Mouse (Mus musculus) myocyte (in vitro differentiated cells): Measurements from ENCODE around the gene March2. TPM values are rescaled to one million over a fixed set of nuclear protein-coding genes. Genes with fewer than 3 reads are reported as not detected.

Source experiments
- H3K27me3 ChIP-seq: one replicate; pipeline ENCODE4 v1.6.1; 2011; ENCODE audit not compliant: control insufficient read depth, insufficient read depth, insufficient read length
- H3K36me3 ChIP-seq: one replicate; pipeline ENCODE4 v1.6.1; 2011; ENCODE audit not compliant: control insufficient read depth, insufficient read depth
- H3K4me2 ChIP-seq: one replicate; pipeline ENCODE4 v1.6.1; 2011; ENCODE audit warnings: low read depth, control low read depth
- H3K4me3 ChIP-seq: one replicate; pipeline ENCODE4 v1.5.1; 2011; ENCODE audit warnings: mild to moderate bottlenecking, control low read depth, moderate library complexity
- H3K79me2 ChIP-seq: one replicate; pipeline ENCODE4 v1.6.1; 2011; ENCODE audit not compliant: control insufficient read depth, insufficient read depth
- H3ac ChIP-seq: one replicate; pipeline ENCODE4 v1.6.1; 2011; ENCODE audit not compliant: control insufficient read depth, insufficient read length
- CEBPB ChIP-seq: IDR thresholded peaks from 2 replicates; pipeline ENCODE4 v1.6.1; 2011; ENCODE audit warnings: mild to moderate bottlenecking, moderate library complexity; ENCODE audit not compliant: poor library complexity, insufficient read depth, severe bottlenecking
- E2F4 ChIP-seq: IDR thresholded peaks from one replicate; pipeline ENCODE4 v1.6.1; 2011; ENCODE audit warnings: mild to moderate bottlenecking, control low read depth, moderate library complexity; ENCODE audit not compliant: insufficient read depth
- MAX ChIP-seq: IDR thresholded peaks from one replicate; pipeline ENCODE4 v1.6.1; 2011; ENCODE audit warnings: low read depth, mild to moderate bottlenecking, control low read depth
- MYOD1 ChIP-seq, 3 experiments: IDR thresholded peaks; one replicate each; pipeline ENCODE4 v1.6.1; 2011; ENCODE audit warnings: control low read depth in 2 of 3, low read depth in 2 of 3, mild to moderate bottlenecking in 2 of 3, moderate library complexity in 1 of 3; ENCODE audit not compliant: insufficient read length in 2 of 3, control insufficient read depth in 1 of 3
- MYOG ChIP-seq, 3 experiments: IDR thresholded peaks; one replicate each; pipeline ENCODE4 v1.6.1; 2011; ENCODE audit warnings: control low read depth in 2 of 3, low read depth in 2 of 3, mild to moderate bottlenecking in 2 of 3; ENCODE audit not compliant: insufficient read length in 2 of 3, control insufficient read depth in 1 of 3, insufficient read depth in 1 of 3
- POLR2A ChIP-seq: IDR thresholded peaks from one replicate; pipeline ENCODE4 v1.6.1; 2011; ENCODE audit warnings: low read depth, mild to moderate bottlenecking, control low read depth, moderate library complexity; ENCODE audit not compliant: insufficient read length
- POLR2AphosphoS2 ChIP-seq: IDR thresholded peaks from one replicate; pipeline ENCODE4 v1.6.1; 2011; ENCODE audit warnings: low read depth, control low read depth; ENCODE audit not compliant: insufficient read length
- REST ChIP-seq: IDR thresholded peaks from one replicate; pipeline ENCODE4 v1.6.1; 2011; ENCODE audit warnings: mild to moderate bottlenecking, control low read depth, moderate library complexity; ENCODE audit not compliant: insufficient read depth, insufficient read length
- SRF ChIP-seq: IDR thresholded peaks from one replicate; pipeline ENCODE4 v1.6.1; 2011; ENCODE audit warnings: low read depth; ENCODE audit not compliant: control insufficient read depth, insufficient read length
- TCF12 ChIP-seq: IDR thresholded peaks from one replicate; pipeline ENCODE4 v1.6.1; 2011; ENCODE audit warnings: mild to moderate bottlenecking, control low read depth; ENCODE audit not compliant: poor library complexity, insufficient read depth, severe bottlenecking
- TCF3 ChIP-seq: IDR thresholded peaks from one replicate; pipeline ENCODE4 v1.6.1; 2011; ENCODE audit warnings: low read depth, control low read depth; ENCODE audit not compliant: insufficient read length
- USF1 ChIP-seq: IDR thresholded peaks from one replicate; pipeline ENCODE4 v1.6.1; 2011; ENCODE audit warnings: low read depth, mild to moderate bottlenecking, control low read depth, moderate library complexity
- polyA plus RNA-seq: library from polyadenylated mRNA; unstranded; fragments of >200 nt; fragmentation: generic; extraction: Trizol; gene quantifications from one replicate; pipeline ENCODE4 v1.2.1, GENCODE M21; 2012; ENCODE audit warnings: missing spikeins

The March2 gene
- polyA plus RNA-seq, 1 experiment = 51.5 TPM

- Histone ChIP-seq H3K27me3 (no peaks in the 10 kb centered on the region), H3K4me3 (no peak overlapping the region), H3K4me2 (no peak overlapping the region), H3ac (no peak overlapping the region), H3K79me2 (no peaks in the 10 kb centered on the region), H3K36me3 (peaks cover 9% of the 10 kb centered on the region)
- TF ChIP-seq CEBPB = no peak
- TF ChIP-seq TCF12 = no peak
- no peak for TF ChIP-seq E2F4
Observed at GRCm38 (mm10) chr17:33702178-33702577, 16.3 kb downstream of the March2 start.

- H3K4me3 ChIP-seq = no peak overlapping the region
- no peaks in the 10 kb centered on the region for H3K36me3 ChIP-seq
- H3ac ChIP-seq = no peak overlapping the region
- no peak overlapping the region for H3K4me2 ChIP-seq
- no peaks in the 10 kb centered on the region for H3K27me3 ChIP-seq
- TF ChIP-seq USF1 (no peak), REST (no peak)
- no peaks in the 10 kb centered on the region for H3K79me2 ChIP-seq
Observed at GRCm38 (mm10) chr17:33695471-33695870, 23.0 kb downstream of the March2 start.

- Histone ChIP-seq H3K4me3 (peak within 1 kb of the TSS; percentile 93), H3K36me3 (no peaks in the 10 kb centered on the region)
Observed at GRCm38 (mm10) chr17:33686760-33687159, 31.7 kb downstream of the March2 start, which contains the start of gene Hnrnpm. Hnrnpm (minus strand) TSS chr17:33686860.

GRCm38 (mm10) chr17:33685249-33685653, 33.2 kb downstream of the March2 start:
- no peaks in the 10 kb centered on the region for H3K27me3 ChIP-seq
- H3K79me2 ChIP-seq = peaks cover 51% of the 10 kb centered on the region
- H3ac ChIP-seq = peak overlapping the region; percentile 84
- peak overlapping the region; percentile 98 for H3K4me2 ChIP-seq
- no peak for TF ChIP-seq CEBPB
- peak; percentile 75 for TF ChIP-seq SRF
- peak; percentile 100 for TF ChIP-seq POLR2AphosphoS2
- no peak for TF ChIP-seq TCF3
- no peak for TF ChIP-seq TCF12
- no peak for TF ChIP-seq MAX
- TF ChIP-seq USF1 = peak; percentile 96
- no peak for TF ChIP-seq REST
- peak in 1 of 3 experiments; percentile 28 for TF ChIP-seq MYOG (IDR thresholded peaks at IDR 0.05; ENCODE audit: control insufficient read depth in 1 of 3, insufficient read depth in 1 of 3, insufficient read length in 2 of 3, low read depth in 2 of 3)
- TF ChIP-seq POLR2A = peak; percentile 93
- peak in 1 of 3 experiments; percentile 30 for TF ChIP-seq MYOD1 (IDR thresholded peaks at IDR 0.05; ENCODE audit: control insufficient read depth in 1 of 3, insufficient read length in 2 of 3, low read depth in 2 of 3)
- TF ChIP-seq E2F4 = no peak
- no peaks in the 10 kb centered on the region for H3K36me3 ChIP-seq
- peak overlapping the region; percentile 93 for H3K4me3 ChIP-seq

More at GRCm38 (mm10) chr17:33686760-33687159, 31.7 kb downstream of the March2 start, which contains the start of gene Hnrnpm:
- Histone ChIP-seq H3K79me2 (peaks cover 35% of the 10 kb centered on the region), H3ac (peak within 1 kb of the TSS; percentile 84), H3K27me3 (no peaks in the 10 kb centered on the region), H3K4me2 (peak within 1 kb of the TSS; percentile 98)
- TF ChIP-seq MYOG (IDR thresholded peaks at IDR 0.05; ENCODE audit: control insufficient read depth in 1 of 3, insufficient read depth in 1 of 3, insufficient read length in 2 of 3, low read depth in 2 of 3) (no peak), E2F4 (no peak), TCF12 (no peak), REST (no peak), CEBPB (no peak)

GRCm38 (mm10) chr17:33684671-33685231, 33.7 kb downstream of the March2 start:
- Histone ChIP-seq H3K27me3 (no peaks in the 10 kb centered on the region), H3ac (peak overlapping the region; percentile 84), H3K36me3 (no peaks in the 10 kb centered on the region), H3K79me2 (peaks cover 56% of the 10 kb centered on the region), H3K4me3 (peak overlapping the region; percentile 93), H3K4me2 (peak overlapping the region; percentile 90)
- no peak for TF ChIP-seq SRF
- no peak for TF ChIP-seq POLR2A
- no peak for TF ChIP-seq TCF12
- TF ChIP-seq USF1 = peak; percentile 74

- Histone ChIP-seq H3K4me2 (peak overlapping the region; percentile 36), H3K4me3 (no peak overlapping the region), H3K36me3 (peaks cover 6% of the 10 kb centered on the region), H3K79me2 (peaks cover 85% of the 10 kb centered on the region), H3ac (no peak overlapping the region), H3K27me3 (no peaks in the 10 kb centered on the region)
- TF ChIP-seq E2F4 (no peak), USF1 (no peak), REST (no peak), TCF12 (no peak), MYOD1 (IDR thresholded peaks at IDR 0.05; ENCODE audit: control insufficient read depth in 1 of 3, insufficient read length in 2 of 3, low read depth in 2 of 3) (no peak), POLR2A (no peak), CEBPB (no peak), TCF3 (no peak), MYOG (IDR thresholded peaks at IDR 0.05; ENCODE audit: control insufficient read depth in 1 of 3, insufficient read depth in 1 of 3, insufficient read length in 2 of 3, low read depth in 2 of 3) (no peak), POLR2AphosphoS2 (no peak)
Observed at GRCm38 (mm10) chr17:33681767-33682166, 36.7 kb downstream of the March2 start.
